Comparison of ENCODE assay signal across 12 mouse cellular contexts in genomic region chr7:68012123-68012474, GRCm38 (mm10). TPM values are rescaled to one million over a fixed set of nuclear protein-coding genes. Genes with fewer than 3 reads are reported as not detected.
A peak's percentile ranks its signal among the peaks of the same experiment; 100 is the strongest.
DNase-seq lines count a peak whose midpoint lies in the region; ATAC-seq lines count a peak whose summit lies in the region.
"Had no signal": no experiment of that assay in that cellular context is flagged by ENCODE, and none has a peak within 500 bp of the region (broad histone marks: within the 10 kb centered on the region; RNA-seq: fewer than 3 reads in every experiment).

No protein-coding gene starts in this region.

- H3K27ac ChIP-seq in heart, embryonic 16.5 days (ENCODE audit: low read length): peak overlapping the region; percentile 74
- H3K27ac ChIP-seq: gastrocnemius, adult 2 months; left cerebral cortex, adult 2 months had no signal

- 21% methylated on average over 6 of the region's 6 CpGs for WGBS in heart, embryonic 16.5 days

- H3K4me1 ChIP-seq in heart, embryonic 16.5 days (ENCODE audit: control insufficient read depth, insufficient read depth, low read length): peaks cover 43% of the 10 kb centered on the region

- no peak overlapping the region for H3K4me3 ChIP-seq in heart, embryonic 16.5 days (ENCODE audit: low read length)
- H3K4me3 ChIP-seq: gastrocnemius, adult 2 months; left cerebral cortex, adult 2 months had no signal

- peak; percentile 27 for DNase-seq in adrenal gland, postnatal 10 days
- no peak for DNase-seq in adrenal gland, adult 18-20 months (ENCODE audit: low spot score in 2 of 2)
- no peak for DNase-seq in heart, postnatal 25 days (ENCODE audit: low spot score)
- peak; percentile 21 to 27 for DNase-seq in left cerebral cortex, adult 18-20 months (ENCODE audit: low spot score in 2 of 2)
- DNase-seq in left cerebral cortex, postnatal 14 days (ENCODE audit: low spot score in 2 of 2): no peak
- DNase-seq in brain, adult 2 months (ENCODE audit: low read depth, low spot score): peak; percentile 57
- no peak for DNase-seq in testis, postnatal 10 days (ENCODE audit: low spot score)
- DNase-seq: cerebellum, adult 9-10 months; gastrocnemius, adult 2 months had no signal

- no peaks in the 10 kb centered on the region for H3K9me3 ChIP-seq in heart, embryonic 16.5 days (replicated peaks; ENCODE audit: control insufficient read depth, low read length)

- H3K9ac ChIP-seq in heart, embryonic 16.5 days (ENCODE audit: low read length): no peak overlapping the region

- no peak overlapping the region for H3K4me2 ChIP-seq in heart, embryonic 16.5 days (ENCODE audit: low read depth, low read length)

- H3K27me3 ChIP-seq in heart, embryonic 16.5 days (ENCODE audit: control insufficient read depth, insufficient read depth, low read length): no peaks in the 10 kb centered on the region

- intact Hi-C loops in heart, postnatal 25 days (cut with DNase I): no loop called here
- intact Hi-C loops in left cerebral cortex, postnatal 14 days (cut with DNase I): no loop called here

- peaks cover 12% of the 10 kb centered on the region for H3K36me3 ChIP-seq in heart, embryonic 16.5 days (ENCODE audit: control insufficient read depth, insufficient read depth)

- ATAC-seq in heart, embryonic 16.5 days (replicated peaks; ENCODE audit: extremely low read depth, insufficient read depth, low FRiP score): no peak
- ATAC-seq: intestine, postnatal 0 days had no signal

RNA-seq across cellular contexts. Expression of gene Igf1r, which starts 59.5 kb away (rescaled TPM):
- 10 to 100 TPM; 49.2 to 53.4 TPM for total RNA-seq in adrenal gland, postnatal 10 days (2021)
- 100 to 1,000 TPM in 1 of 2 experiments, 10 to 100 TPM in 1; 56.6 to 128 TPM for total RNA-seq in adrenal gland, adult 18-20 months (2021)
- polyA plus RNA-seq in heart, embryonic 16.5 days (2015; fragmentation: Nextera tagmentation; extraction: Ambion mirVana): 16.4 and 18.4 TPM in 2 replicates
- total RNA-seq in heart, postnatal 25 days (2021): 10 to 100 TPM; 12.7 to 18.8 TPM
- 10 to 100 TPM; 44.8 to 47.0 TPM for total RNA-seq in left cerebral cortex, adult 18-20 months (2021)
- 10 to 100 TPM; 39.0 to 49.5 TPM for total RNA-seq in left cerebral cortex, postnatal 14 days (2021)

Comparison
In these comparisons a context has a peak if more than half of its experiments do, and no peak if none do; other contexts are left out.
1. DNase-seq: peak in adrenal gland, postnatal 10 days (single experiment), left cerebral cortex, adult 18-20 months (2 of 2) and brain, adult 2 months (single experiment); none in adrenal gland, adult 18-20 months (0 of 2), heart, postnatal 25 days (single experiment), left cerebral cortex, postnatal 14 days (0 of 2) and testis, postnatal 10 days (single experiment).